Mouse (Mus musculus): Measurements from ENCODE around the gene Decr2. TPM values are rescaled to one million over a fixed set of nuclear protein-coding genes. Genes with fewer than 3 reads are reported as not detected.
"Not testable (repeated sequence)": the region's sequence is repeated elsewhere in the genome, so short reads cannot be mapped to it uniquely, and the experiment has no call there.

Gene Decr2
- polyA plus RNA-seq, 1 experiment from 2014 or later: 28.6 TPM

- Histone ChIP-seq H3K4me1 (peaks cover 24% of the 10 kb centered on the region), H3K9me3 (no peaks in the 10 kb centered on the region), H3K4me2 (replicated peaks) (no peak overlapping the region), H3K27ac (no peak overlapping the region), H3K4me3 (no peak overlapping the region), H3K27me3 (replicated peaks) (no peaks in the 10 kb centered on the region), H3K36me3 (0 out of 2 replicates have a peak, but pooled peaks cover 9% of the 10 kb centered on the region), H3K9ac (no peak overlapping the region)
- no peak for ATAC-seq (ENCODE audit: low FRiP score, low read depth)
- 93% methylated on average over 8 of the region's 8 CpGs for WGBS
Measured at GRCm38 (mm10) chr17:26048118-26048517, 42.0 kb downstream of the Decr2 start.

GRCm38 (mm10) chr17:26046253-26046997 is 43.7 kb downstream of the Decr2 start:
- peaks cover 29% of the 10 kb centered on the region for H3K4me1 ChIP-seq
- H3K36me3 ChIP-seq: 0 out of 2 replicates have a peak, but pooled peaks cover 5% of the 10 kb centered on the region
- H3K9ac ChIP-seq: no peak overlapping the region
- H3K27me3 ChIP-seq (replicated peaks): no peaks in the 10 kb centered on the region
- H3K4me3 ChIP-seq: no peak overlapping the region
- no peak overlapping the region for H3K4me2 ChIP-seq (replicated peaks)
- H3K9me3 ChIP-seq: no peaks in the 10 kb centered on the region
- ATAC-seq (ENCODE audit: low FRiP score, low read depth): no peak
- H3K27ac ChIP-seq: no peak overlapping the region
- WGBS: 62% methylated on average over 10 of the region's 10 CpGs

- 21% methylated on average over 4 of the region's 4 CpGs for WGBS
- Histone ChIP-seq H3K27me3 (replicated peaks) (no peaks in the 10 kb centered on the region), H3K4me1 (peaks cover 29% of the 10 kb centered on the region), H3K36me3 (no peaks in the 10 kb centered on the region), H3K27ac (0 out of 2 replicates have a peak overlapping the region, but pooled peaks have one; percentile 15), H3K4me3 (no peak overlapping the region), H3K9ac (no peak overlapping the region), H3K9me3 (no peaks in the 10 kb centered on the region), H3K4me2 (replicated peaks) (no peak overlapping the region)
- ATAC-seq (ENCODE audit: low FRiP score, low read depth): 0 out of 2 replicates have a peak, but pooled peaks have one; percentile 44
Measured at GRCm38 (mm10) chr17:26045285-26045684, 44.9 kb downstream of the Decr2 start.

GRCm38 (mm10) chr17:26043249-26043636 is 46.9 kb downstream of the Decr2 start:
- Histone ChIP-seq H3K27me3 (replicated peaks) (no peaks in the 10 kb centered on the region), H3K4me1 (peaks cover 29% of the 10 kb centered on the region), H3K4me2 (replicated peaks) (no peak overlapping the region), H3K36me3 (no peaks in the 10 kb centered on the region), H3K9me3 (no peaks in the 10 kb centered on the region), H3K9ac (0 out of 2 replicates have a peak overlapping the region, but pooled peaks have one; percentile 13), H3K4me3 (no peak overlapping the region), H3K27ac (no peak overlapping the region)
- 70% methylated on average over 5 of the region's 5 CpGs for WGBS
- ATAC-seq (ENCODE audit: low FRiP score, low read depth): no peak

- Histone ChIP-seq H3K9me3 (no peaks in the 10 kb centered on the region), H3K4me3 (no peak overlapping the region), H3K27me3 (replicated peaks) (no peaks in the 10 kb centered on the region), H3K9ac (0 out of 2 replicates have a peak overlapping the region, but pooled peaks have one; percentile 13), H3K4me1 (peaks cover 29% of the 10 kb centered on the region), H3K36me3 (no peaks in the 10 kb centered on the region), H3K4me2 (replicated peaks) (no peak overlapping the region), H3K27ac (0 out of 2 replicates have a peak overlapping the region, but pooled peaks have one; percentile 10)
- no peak for ATAC-seq (ENCODE audit: low FRiP score, low read depth)
- WGBS: 77% methylated on average over 13 of the region's 13 CpGs
Measured at GRCm38 (mm10) chr17:26042599-26043248, 47.4 kb downstream of the Decr2 start.

- H3K4me2 ChIP-seq (replicated peaks): no peak overlapping the region
- WGBS: 48% methylated on average over 9 of the region's 9 CpGs
- H3K27ac ChIP-seq: no peak overlapping the region
- peaks cover 20% of the 10 kb centered on the region for H3K4me1 ChIP-seq
- no peaks in the 10 kb centered on the region for H3K9me3 ChIP-seq
- no peaks in the 10 kb centered on the region for H3K27me3 ChIP-seq (replicated peaks)
- H3K36me3 ChIP-seq: peaks cover 5% of the 10 kb centered on the region; the same call in 1 of the 2 replicates
- no peak for ATAC-seq (ENCODE audit: low FRiP score, low read depth)
- H3K4me3 ChIP-seq: no peak overlapping the region
- no peak overlapping the region for H3K9ac ChIP-seq
Measured at GRCm38 (mm10) chr17:26041111-26041802, 48.9 kb downstream of the Decr2 start.

GRCm38 (mm10) chr17:26040711-26041110 is 49.4 kb downstream of the Decr2 start:
- Histone ChIP-seq H3K36me3 (peaks cover 11% of the 10 kb centered on the region; the same call in 1 of the 2 replicates), H3K4me1 (peaks cover 15% of the 10 kb centered on the region)
- H3K9me3 ChIP-seq; H3K9ac ChIP-seq; H3K4me2 ChIP-seq (replicated peaks); ATAC-seq (ENCODE audit: low FRiP score, low read depth); H3K4me3 ChIP-seq; H3K27ac ChIP-seq; H3K27me3 ChIP-seq (replicated peaks): not testable (repeated sequence)
- 87% methylated on average over 8 of the region's 8 CpGs for WGBS

GRCm38 (mm10) chr17:26032037-26032436 is 58.1 kb downstream of the Decr2 start:
- Histone ChIP-seq H3K9ac (no peak overlapping the region), H3K27me3 (replicated peaks) (no peaks in the 10 kb centered on the region), H3K27ac (no peak overlapping the region), H3K4me2 (replicated peaks) (no peak overlapping the region), H3K36me3 (peaks cover 46% of the 10 kb centered on the region), H3K4me1 (no peaks in the 10 kb centered on the region), H3K9me3 (no peaks in the 10 kb centered on the region), H3K4me3 (no peak overlapping the region)
- ATAC-seq (ENCODE audit: low FRiP score, low read depth): no peak
- WGBS: 88% methylated on average over 6 of the region's 6 CpGs

- Histone ChIP-seq H3K9ac (no peak overlapping the region), H3K9me3 (no peaks in the 10 kb centered on the region), H3K4me2 (replicated peaks) (no peak overlapping the region), H3K27me3 (replicated peaks) (no peaks in the 10 kb centered on the region), H3K36me3 (peaks cover 44% of the 10 kb centered on the region), H3K4me3 (no peak overlapping the region), H3K4me1 (no peaks in the 10 kb centered on the region), H3K27ac (no peak overlapping the region)
- ATAC-seq (ENCODE audit: low FRiP score, low read depth): no peak
- 95% methylated on average over 5 of the region's 5 CpGs for WGBS
Measured at GRCm38 (mm10) chr17:26031583-26031982, 58.6 kb downstream of the Decr2 start.

Other genes with a start within 250 kb of the Decr2 start
- 3.9 and 4.8 TPM in 2 replicates for gene Gm20683, start 248.6 kb downstream of the Decr2 start, polyA plus RNA-seq (2016; fragmentation: Nextera tagmentation; extraction: Ambion mirVana)
- gene Rhot2, start 245.5 kb downstream of the Decr2 start, polyA plus RNA-seq (2016; fragmentation: Nextera tagmentation; extraction: Ambion mirVana): 18.4 and 20.1 TPM in 2 replicates
- 23.6 and 24.9 TPM in 2 replicates for gene Wdr90, start 228.8 kb downstream of the Decr2 start, polyA plus RNA-seq (2016; fragmentation: Nextera tagmentation; extraction: Ambion mirVana)
- gene Mcrip2, start 221.6 kb downstream of the Decr2 start, polyA plus RNA-seq (2016; fragmentation: Nextera tagmentation; extraction: Ambion mirVana): 6.8 and 7.2 TPM in 2 replicates
- 52.0 and 56.9 TPM in 2 replicates for gene Mettl26, start 215.3 kb downstream of the Decr2 start, polyA plus RNA-seq (2016; fragmentation: Nextera tagmentation; extraction: Ambion mirVana)
- gene Wfikkn1, start 209.5 kb downstream of the Decr2 start, polyA plus RNA-seq (2016; fragmentation: Nextera tagmentation; extraction: Ambion mirVana): 0.63 and 0.86 TPM in 2 replicates
- 47.7 and 49.3 TPM in 2 replicates for gene Rab40c, start 170.6 kb downstream of the Decr2 start, polyA plus RNA-seq (2016; fragmentation: Nextera tagmentation; extraction: Ambion mirVana)
- gene Pigq, start 145.4 kb downstream of the Decr2 start, polyA plus RNA-seq (2016; fragmentation: Nextera tagmentation; extraction: Ambion mirVana): 54.7 and 57.3 TPM in 2 replicates
- gene Nhlrc4, start 145.4 kb downstream of the Decr2 start, polyA plus RNA-seq (2016; fragmentation: Nextera tagmentation; extraction: Ambion mirVana): 0.11 and 0.14 TPM in 2 replicates
- gene A930017K11Rik, start 137.8 kb downstream of the Decr2 start, polyA plus RNA-seq (2016; fragmentation: Nextera tagmentation; extraction: Ambion mirVana): 0.08 TPM in 2 replicates
- gene Capn15, start 104.5 kb downstream of the Decr2 start, polyA plus RNA-seq (2016; fragmentation: Nextera tagmentation; extraction: Ambion mirVana): 28.2 and 31.5 TPM in 2 replicates
- gene Rab11fip3, start 20.8 kb downstream of the Decr2 start, polyA plus RNA-seq (2016; fragmentation: Nextera tagmentation; extraction: Ambion mirVana): 33.8 and 36.7 TPM in 2 replicates
- 50.8 and 54.4 TPM in 2 replicates for gene Nme4, start 5.3 kb upstream of the Decr2 start, polyA plus RNA-seq (2016; fragmentation: Nextera tagmentation; extraction: Ambion mirVana)
- 2.3 and 2.4 TPM in 2 replicates for gene Tmem8, start 23.0 kb upstream of the Decr2 start, polyA plus RNA-seq (2016; fragmentation: Nextera tagmentation; extraction: Ambion mirVana)
- gene Mrpl28, start 33.2 kb upstream of the Decr2 start, polyA plus RNA-seq (2016; fragmentation: Nextera tagmentation; extraction: Ambion mirVana): 190 and 200 TPM in 2 replicates
- gene Axin1, start 48.4 kb upstream of the Decr2 start, polyA plus RNA-seq (2016; fragmentation: Nextera tagmentation; extraction: Ambion mirVana): 22.6 and 23.4 TPM in 2 replicates
- 0.15 and 0.60 TPM in 2 replicates for gene Pdia2, start 108.8 kb upstream of the Decr2 start, polyA plus RNA-seq (2016; fragmentation: Nextera tagmentation; extraction: Ambion mirVana)
- 6.0 and 6.3 TPM in 2 replicates for gene Rgs11, start 112.6 kb upstream of the Decr2 start, polyA plus RNA-seq (2016; fragmentation: Nextera tagmentation; extraction: Ambion mirVana)
- gene Arhgdig, start 117.4 kb upstream of the Decr2 start, polyA plus RNA-seq (2016; fragmentation: Nextera tagmentation; extraction: Ambion mirVana): 37.6 and 45.2 TPM in 2 replicates
- gene Fam234a, start 153.9 kb upstream of the Decr2 start, polyA plus RNA-seq (2016; fragmentation: Nextera tagmentation; extraction: Ambion mirVana): 28.6 and 29.9 TPM in 2 replicates
- 141 and 146 TPM in 2 replicates for gene Luc7l, start 162.6 kb upstream of the Decr2 start, polyA plus RNA-seq (2016; fragmentation: Nextera tagmentation; extraction: Ambion mirVana)